Mouse (Mus musculus): ENCODE data around the gene Txnip. TPM values are rescaled to one million over a fixed set of nuclear protein-coding genes. Genes with fewer than 3 reads are reported as not detected.

Txnip gene
- total RNA-seq, 4 experiments from 2014 or later: 346 to 908 (median 654) TPM

GRCm38 (mm10) chr3:96551203-96551602, 6.6 kb upstream of the Txnip start:
- DNase-seq (ENCODE audit: low spot score): no peak

- DNase-seq (ENCODE audit: low spot score): no peak
Measured at GRCm38 (mm10) chr3:96551890-96552289, 5.9 kb upstream of the Txnip start.

GRCm38 (mm10) chr3:96553601-96554000, 4.2 kb upstream of the Txnip start:
- no peak for DNase-seq (ENCODE audit: low spot score)

- no peak for DNase-seq (ENCODE audit: low spot score)
Measured at GRCm38 (mm10) chr3:96554251-96554650, 3.5 kb upstream of the Txnip start.

GRCm38 (mm10) chr3:96555041-96555596, 2.6 kb upstream of the Txnip start:
- DNase-seq (ENCODE audit: low spot score): peak; percentile 92

- DNase-seq (ENCODE audit: low spot score): no peak
Measured at GRCm38 (mm10) chr3:96555999-96556614, 1.6 kb upstream of the Txnip start.

GRCm38 (mm10) chr3:96556651-96557635, 814 bp upstream of the Txnip start:
- no peak for DNase-seq (ENCODE audit: low spot score)

GRCm38 (mm10) chr3:96558159-96558558, 402 bp downstream of the Txnip start:
- no peak for DNase-seq (ENCODE audit: low spot score)

- no peak for DNase-seq (ENCODE audit: low spot score)
Measured at GRCm38 (mm10) chr3:96558668-96559196, 975 bp downstream of the Txnip start.

GRCm38 (mm10) chr3:96559398-96559910, 1.7 kb downstream of the Txnip start:
- DNase-seq (ENCODE audit: low spot score): no peak

- DNase-seq (ENCODE audit: low spot score): no peak
Measured at GRCm38 (mm10) chr3:96559911-96560850, 2.4 kb downstream of the Txnip start.

GRCm38 (mm10) chr3:96560881-96561668, 3.3 kb downstream of the Txnip start:
- DNase-seq (ENCODE audit: low spot score): no peak

GRCm38 (mm10) chr3:96561946-96562681, 4.4 kb downstream of the Txnip start:
- no peak for DNase-seq (ENCODE audit: low spot score)

GRCm38 (mm10) chr3:96563267-96563666, 5.5 kb downstream of the Txnip start:
- no peak for DNase-seq (ENCODE audit: low spot score)

- no peak for DNase-seq (ENCODE audit: low spot score)
Measured at GRCm38 (mm10) chr3:96563911-96564632, 6.3 kb downstream of the Txnip start.

GRCm38 (mm10) chr3:96564633-96565032, 6.9 kb downstream of the Txnip start:
- no peak for DNase-seq (ENCODE audit: low spot score)

GRCm38 (mm10) chr3:96565105-96565504, 7.3 kb downstream of the Txnip start:
- no peak for DNase-seq (ENCODE audit: low spot score)

- DNase-seq (ENCODE audit: low spot score): no peak
Measured at GRCm38 (mm10) chr3:96566661-96567450, 9.1 kb downstream of the Txnip start.

Measured in heart, adult 8-10 months (tissue).